ENCODE assay signal across 7 mouse cellular contexts in genomic region chr16:56074565-56074964, GRCm38 (mm10). TPM values are rescaled to one million over a fixed set of nuclear protein-coding genes. Genes with fewer than 3 reads are reported as not detected.
DNase-seq lines count a peak whose midpoint lies in the region; ATAC-seq and TF ChIP-seq lines count a peak whose summit lies in the region.

No protein-coding gene starts in this region.

- no peak for DNase-seq in neural tube, embryonic 11.5 days (ENCODE audit: low spot score)
- DNase-seq in neural tube, embryonic 10.5 days (ENCODE audit: extremely low spot score, low spot score): no peak
- no peak for DNase-seq in embryonic facial prominence, embryonic 14.5 days (ENCODE audit: low spot score)
- no peak for DNase-seq in limb, embryonic 14.5 days (ENCODE audit: low spot score)
- peak; percentile 21 for DNase-seq in thymus, postnatal 0 days (ENCODE audit: low spot score)
- DNase-seq in embryo, embryonic 9.5 days (ENCODE audit: extremely low spot score): no peak

- no peaks in the 10 kb centered on the region for H3K9me3 ChIP-seq in neural tube, embryonic 11.5 days (ENCODE audit: control insufficient read depth, low read length)
- H3K9me3 ChIP-seq in embryonic facial prominence, embryonic 14.5 days (ENCODE audit: control insufficient read depth, low read length): no peaks in the 10 kb centered on the region
- no peaks in the 10 kb centered on the region for H3K9me3 ChIP-seq in limb, embryonic 14.5 days (ENCODE audit: control insufficient read depth, low read length)
- H3K9me3 ChIP-seq in intestine, embryonic 16.5 days (ENCODE audit: control insufficient read depth, low read length): no peaks in the 10 kb centered on the region

- 82% methylated on average over 5 of the region's 5 CpGs for WGBS in neural tube, embryonic 11.5 days
- 81% methylated on average over 5 of the region's 5 CpGs for WGBS in embryonic facial prominence, embryonic 14.5 days
- 74% methylated on average over 5 of the region's 5 CpGs for WGBS in limb, embryonic 14.5 days
- WGBS in intestine, embryonic 16.5 days: 78% methylated on average over 5 of the region's 5 CpGs

- TF ChIP-seq POLR2A in limb, embryonic 14.5 days (IDR thresholded peaks at IDR 0.05; ENCODE audit: borderline replicate concordance, extremely low read depth, insufficient read depth, insufficient read length): no peak

- no peak overlapping the region for H3K4me2 ChIP-seq in neural tube, embryonic 11.5 days (ENCODE audit: low read depth)
- H3K4me2 ChIP-seq in embryonic facial prominence, embryonic 14.5 days (ENCODE audit: low read depth, low read length): peak overlapping the region; percentile 72
- H3K4me2 ChIP-seq in limb, embryonic 14.5 days (replicated peaks; ENCODE audit: low read depth, low read length, severe bottlenecking): peak overlapping the region; percentile 39; the same call in 1 of the 2 replicates
- no peak overlapping the region for H3K4me2 ChIP-seq in intestine, embryonic 16.5 days (ENCODE audit: low read depth, low read length)

- no peak overlapping the region for H3K27ac ChIP-seq in neural tube, embryonic 11.5 days (ENCODE audit: low read depth, low read length)
- H3K27ac ChIP-seq in embryonic facial prominence, embryonic 14.5 days (replicated peaks; ENCODE audit: low read depth, low read length): peak overlapping the region; percentile 90; the same call in 1 of the 2 replicates
- peak overlapping the region; percentile 85; the same call in 1 of the 2 replicates for H3K27ac ChIP-seq in limb, embryonic 14.5 days (replicated peaks; ENCODE audit: low read depth, low read length)
- no peak overlapping the region for H3K27ac ChIP-seq in intestine, embryonic 16.5 days (ENCODE audit: low read length)

- no peaks in the 10 kb centered on the region for H3K36me3 ChIP-seq in neural tube, embryonic 11.5 days (ENCODE audit: control insufficient read depth, insufficient read depth, low read length)
- H3K36me3 ChIP-seq in embryonic facial prominence, embryonic 14.5 days (ENCODE audit: control insufficient read depth, insufficient read depth, low read length): no peaks in the 10 kb centered on the region
- no peaks in the 10 kb centered on the region for H3K36me3 ChIP-seq in limb, embryonic 14.5 days (ENCODE audit: control insufficient read depth, insufficient read depth, low read length)
- no peaks in the 10 kb centered on the region for H3K36me3 ChIP-seq in intestine, embryonic 16.5 days (ENCODE audit: control insufficient read depth, insufficient read depth, low read length)

- H3K27me3 ChIP-seq in neural tube, embryonic 11.5 days (ENCODE audit: control insufficient read depth, insufficient read depth, low read length): no peaks in the 10 kb centered on the region
- H3K27me3 ChIP-seq in embryonic facial prominence, embryonic 14.5 days (replicated peaks; ENCODE audit: control insufficient read depth, insufficient read depth, low read length): no peaks in the 10 kb centered on the region
- H3K27me3 ChIP-seq in limb, embryonic 14.5 days (ENCODE audit: control insufficient read depth, insufficient read depth, low read length): no peaks in the 10 kb centered on the region
- H3K27me3 ChIP-seq in intestine, embryonic 16.5 days (replicated peaks; ENCODE audit: control insufficient read depth, insufficient read depth, low read length): no peaks in the 10 kb centered on the region

- peak; percentile 1; the same call in 1 of the 2 replicates for ATAC-seq in neural tube, embryonic 11.5 days (ENCODE audit: insufficient read depth, low FRiP score, low TSS enrichment)
- ATAC-seq in embryonic facial prominence, embryonic 14.5 days (ENCODE audit: low read depth): no peak
- no peak for ATAC-seq in limb, embryonic 14.5 days (ENCODE audit: low FRiP score, low read depth)
- ATAC-seq in intestine, embryonic 16.5 days: no peak

- no peak overlapping the region for H3K9ac ChIP-seq in neural tube, embryonic 11.5 days (ENCODE audit: low read length)
- no peak overlapping the region for H3K9ac ChIP-seq in embryonic facial prominence, embryonic 14.5 days (ENCODE audit: low read depth, low read length)
- no peak overlapping the region for H3K9ac ChIP-seq in limb, embryonic 14.5 days (ENCODE audit: low read depth, low read length, severe bottlenecking)
- H3K9ac ChIP-seq in intestine, embryonic 16.5 days (ENCODE audit: low read depth, low read length): no peak overlapping the region

- peaks cover 4% of the 10 kb centered on the region; the same call in 1 of the 2 replicates for H3K4me1 ChIP-seq in neural tube, embryonic 11.5 days (ENCODE audit: control insufficient read depth, insufficient read depth, low read length)
- H3K4me1 ChIP-seq in embryonic facial prominence, embryonic 14.5 days (ENCODE audit: control insufficient read depth, insufficient read depth, low read length): peaks cover 8% of the 10 kb centered on the region
- H3K4me1 ChIP-seq in limb, embryonic 14.5 days (ENCODE audit: control insufficient read depth, insufficient read depth, low read length): peaks cover 10% of the 10 kb centered on the region
- peaks cover 8% of the 10 kb centered on the region; the same call in 1 of the 2 replicates for H3K4me1 ChIP-seq in intestine, embryonic 16.5 days (ENCODE audit: control insufficient read depth, insufficient read depth, low read length)

- H3K4me3 ChIP-seq in neural tube, embryonic 11.5 days (ENCODE audit: low read depth, low read length): no peak overlapping the region
- H3K4me3 ChIP-seq in embryonic facial prominence, embryonic 14.5 days (ENCODE audit: low read depth, low read length): peak overlapping the region; percentile 85; the same call in 1 of the 2 replicates
- H3K4me3 ChIP-seq in limb, embryonic 14.5 days (replicated peaks; ENCODE audit: low read length): no peak overlapping the region
- no peak overlapping the region for H3K4me3 ChIP-seq in intestine, embryonic 16.5 days (ENCODE audit: low read length)

RNA-seq across cellular contexts. Expression of gene Senp7, which starts 26.4 kb away (rescaled TPM):
- 41.7 and 42.5 TPM in 2 replicates for polyA plus RNA-seq in neural tube, embryonic 11.5 days (2014; fragmentation: Nextera tagmentation; extraction: Ambion mirVana)
- 30.6 and 31.5 TPM in 2 replicates for polyA plus RNA-seq in embryonic facial prominence, embryonic 14.5 days (2014; fragmentation: Nextera tagmentation; extraction: Ambion mirVana)
- polyA plus RNA-seq in limb, embryonic 14.5 days (2012; rRNA removed): 25.3 and 27.6 TPM in 2 replicates
- polyA plus RNA-seq in limb, embryonic 14.5 days (2014; fragmentation: Nextera tagmentation; extraction: Ambion mirVana): 34.5 and 37.3 TPM in 2 replicates
- 43.5 and 50.0 TPM in 2 replicates for polyA plus RNA-seq in thymus, postnatal 0 days (2015; fragmentation: Nextera tagmentation; extraction: Ambion mirVana)
- polyA plus RNA-seq in intestine, embryonic 16.5 days (2015; fragmentation: Nextera tagmentation; extraction: Ambion mirVana): 14.9 and 20.5 TPM in 2 replicates

RNA-seq across cellular contexts. Expression of gene Trmt10c, which starts 36.9 kb away (rescaled TPM):
- polyA plus RNA-seq in neural tube, embryonic 11.5 days (2014; fragmentation: Nextera tagmentation; extraction: Ambion mirVana): 30.3 and 30.6 TPM in 2 replicates
- 26.4 and 27.0 TPM in 2 replicates for polyA plus RNA-seq in embryonic facial prominence, embryonic 14.5 days (2014; fragmentation: Nextera tagmentation; extraction: Ambion mirVana)
- polyA plus RNA-seq in limb, embryonic 14.5 days (2012; rRNA removed): 7.8 and 11.3 TPM in 2 replicates
- 25.7 and 26.9 TPM in 2 replicates for polyA plus RNA-seq in limb, embryonic 14.5 days (2014; fragmentation: Nextera tagmentation; extraction: Ambion mirVana)
- 40.1 and 41.0 TPM in 2 replicates for polyA plus RNA-seq in thymus, postnatal 0 days (2015; fragmentation: Nextera tagmentation; extraction: Ambion mirVana)
- 25.7 and 30.4 TPM in 2 replicates for polyA plus RNA-seq in intestine, embryonic 16.5 days (2015; fragmentation: Nextera tagmentation; extraction: Ambion mirVana)

RNA-seq across cellular contexts. Expression of gene Pcnp, which starts 45.0 kb away (rescaled TPM):
- polyA plus RNA-seq in neural tube, embryonic 11.5 days (2014; fragmentation: Nextera tagmentation; extraction: Ambion mirVana): 311 and 312 TPM in 2 replicates
- polyA plus RNA-seq in embryonic facial prominence, embryonic 14.5 days (2014; fragmentation: Nextera tagmentation; extraction: Ambion mirVana): 220 and 227 TPM in 2 replicates
- 76.8 and 99.6 TPM in 2 replicates for polyA plus RNA-seq in limb, embryonic 14.5 days (2012; rRNA removed)
- 230 and 242 TPM in 2 replicates for polyA plus RNA-seq in limb, embryonic 14.5 days (2014; fragmentation: Nextera tagmentation; extraction: Ambion mirVana)
- 159 and 168 TPM in 2 replicates for polyA plus RNA-seq in thymus, postnatal 0 days (2015; fragmentation: Nextera tagmentation; extraction: Ambion mirVana)
- polyA plus RNA-seq in intestine, embryonic 16.5 days (2015; fragmentation: Nextera tagmentation; extraction: Ambion mirVana): 161 and 177 TPM in 2 replicates

Comparison
In these comparisons a context has a peak if more than half of its experiments do, and no peak if none do; other contexts are left out.
1. H3K27ac ChIP-seq: peak in embryonic facial prominence, embryonic 14.5 days (single experiment) and limb, embryonic 14.5 days (single experiment); none in neural tube, embryonic 11.5 days (single experiment) and intestine, embryonic 16.5 days (single experiment).
2. H3K4me2 ChIP-seq: peak in embryonic facial prominence, embryonic 14.5 days (single experiment) and limb, embryonic 14.5 days (single experiment); none in neural tube, embryonic 11.5 days (single experiment) and intestine, embryonic 16.5 days (single experiment).